Mouse (Mus musculus): Measurements from ENCODE around the gene Dmrtc1c1.
"Not testable (repeated sequence)": the region's sequence is repeated elsewhere in the genome, so short reads cannot be mapped to it uniquely, and the experiment has no call there.

Gene Dmrtc1c1

DNA sequence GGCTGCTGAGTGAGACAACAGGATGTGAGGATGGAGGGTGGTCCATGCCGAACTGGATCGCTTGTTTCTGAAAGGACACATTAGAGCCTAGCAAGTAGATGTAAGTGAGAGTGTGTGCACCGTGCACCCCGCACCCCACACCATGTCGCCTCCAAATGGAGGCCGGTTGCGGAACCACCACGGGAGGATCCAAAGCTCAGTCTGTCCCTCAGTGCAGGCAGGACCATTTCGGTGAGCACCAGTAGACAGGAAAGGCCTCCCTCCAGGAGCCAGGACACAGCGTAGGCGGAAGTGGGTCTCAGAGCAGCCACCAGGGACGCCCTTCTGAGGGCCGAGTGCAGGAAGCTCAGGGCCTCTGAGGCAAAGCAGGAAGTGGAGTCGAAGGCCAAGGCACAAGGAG is at the start of gene Dmrtc1c1:
Dmrtc1c1 (plus strand) TSS at position 301 of the 400 bp plus-strand sequence.
- not testable (repeated sequence) for DNase-seq (ENCODE audit: low spot score in 2 of 2)

DNA sequence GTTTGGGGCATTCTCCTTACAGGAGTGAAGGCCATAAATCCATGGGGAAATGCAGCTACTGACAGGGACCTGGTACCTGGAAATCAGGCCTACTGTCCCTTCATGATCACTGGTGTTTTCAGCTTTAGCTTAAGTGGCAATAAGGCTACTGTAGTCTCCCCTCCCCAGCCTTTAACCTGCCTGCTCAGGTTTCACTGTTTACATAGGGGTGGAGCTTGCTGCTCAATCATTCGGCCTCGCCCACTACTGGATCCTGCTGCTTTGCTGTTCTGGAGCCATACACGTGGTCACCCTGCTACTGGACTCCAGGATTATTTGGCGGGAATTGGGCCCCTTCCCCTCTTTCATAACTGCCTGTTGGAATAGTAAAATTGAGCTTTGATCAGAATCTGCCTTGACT is 36.9 kb upstream of the Dmrtc1c1 start:
- no peak for DNase-seq (ENCODE audit: low spot score in 2 of 2)

DNA sequence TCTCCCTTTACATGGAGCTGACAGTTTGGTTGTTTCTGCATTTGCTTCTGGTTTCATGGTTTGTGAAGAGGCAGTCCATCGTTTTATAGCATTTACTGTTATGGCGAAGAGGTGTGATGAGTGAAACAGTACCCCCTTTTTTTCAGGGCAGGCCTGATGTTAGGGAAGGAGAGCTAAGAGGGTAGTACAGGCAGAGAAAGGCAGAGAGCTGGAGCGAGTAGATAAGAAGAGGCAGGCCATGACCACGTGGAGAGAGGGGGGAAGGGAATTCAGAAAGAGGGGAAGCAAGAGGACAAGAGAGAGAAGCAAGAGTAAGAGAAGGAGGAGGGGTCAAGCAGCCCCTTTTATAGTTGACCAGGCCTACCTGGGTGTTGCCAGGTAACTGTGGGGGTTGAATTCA is 9.5 kb downstream of the Dmrtc1c1 start:
- DNase-seq (ENCODE audit: low spot score in 2 of 2), result no peak

DNA sequence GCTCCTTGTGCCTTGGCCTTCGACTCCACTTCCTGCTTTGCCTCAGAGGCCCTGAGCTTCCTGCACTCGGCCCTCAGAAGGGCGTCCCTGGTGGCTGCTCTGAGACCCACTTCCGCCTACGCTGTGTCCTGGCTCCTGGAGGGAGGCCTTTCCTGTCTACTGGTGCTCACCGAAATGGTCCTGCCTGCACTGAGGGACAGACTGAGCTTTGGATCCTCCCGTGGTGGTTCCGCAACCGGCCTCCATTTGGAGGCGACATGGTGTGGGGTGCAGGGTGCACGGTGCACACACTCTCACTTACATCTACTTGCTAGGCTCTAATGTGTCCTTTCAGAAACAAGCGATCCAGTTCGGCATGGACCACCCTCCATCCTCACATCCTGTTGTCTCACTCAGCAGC is 51.8 kb downstream of the Dmrtc1c1 start, which contains the start of gene Dmrtc1c2:
Dmrtc1c2 (minus strand) TSS at position 101 of the 400 bp plus-strand sequence.
- DNase-seq (ENCODE audit: low spot score in 2 of 2), result not testable (repeated sequence)

Data from frontal cortex, postnatal 36 days (tissue).